Mouse (Mus musculus): ENCODE results near the gene Slc35f4.

DNA sequence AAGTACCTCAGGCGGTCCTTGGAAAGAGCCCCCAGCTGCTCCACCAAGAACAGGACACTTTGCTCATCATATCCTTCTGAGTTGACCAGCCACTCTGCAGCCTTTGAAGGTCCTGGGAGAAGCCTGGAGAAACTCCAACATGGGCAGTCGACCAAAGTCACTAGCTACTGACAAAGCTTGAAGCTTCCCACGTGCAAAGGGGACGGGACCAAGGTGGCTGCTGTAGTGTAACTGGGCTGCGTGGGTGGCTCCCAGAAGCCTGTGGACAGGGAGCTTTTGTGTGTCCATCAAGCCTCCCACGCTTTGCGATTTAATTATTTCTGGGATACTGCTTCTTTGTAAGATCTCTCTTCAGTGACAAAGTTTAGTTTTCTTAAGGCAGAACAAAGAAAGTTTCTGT is 211.9 kb downstream of the Slc35f4 start:
- TF ChIP-seq CTCF (IDR thresholded peaks at IDR 0.05; ENCODE audit: insufficient read depth, low read depth, low read length) (no peak), POLR2A (IDR thresholded peaks at IDR 0.05; ENCODE audit: insufficient read depth, low read depth, low read length) (no peak)

All from olfactory bulb, adult 2 months (tissue).